Mouse (Mus musculus) testis, adult 2 months (tissue): ENCODE results near the gene Naa60. TPM values are rescaled to one million over a fixed set of nuclear protein-coding genes. Genes with fewer than 3 reads are reported as not detected.

Source experiments
- H3K27ac ChIP-seq: fragments of 200-500 bp; 2 replicates; pipeline ENCODE4 v1.5.1; 2012; ENCODE audit warnings: low read depth, low read length; ENCODE audit not compliant: control insufficient read depth, insufficient read depth
- H3K27me3 ChIP-seq: fragments of 200-500 bp; 2 replicates; pipeline ENCODE4 v1.6.1; 2012; ENCODE audit warnings: mild to moderate bottlenecking, low read length, moderate library complexity; ENCODE audit not compliant: control insufficient read depth, insufficient read depth
- H3K36me3 ChIP-seq: fragments of 200-500 bp; 2 replicates; pipeline ENCODE4 v1.6.1; 2012; ENCODE audit warnings: mild to moderate bottlenecking, low read length; ENCODE audit not compliant: control insufficient read depth, insufficient read depth
- H3K4me1 ChIP-seq: fragments of 200-500 bp; 2 replicates; pipeline ENCODE4 v1.6.1; 2012; ENCODE audit warnings: low read length; ENCODE audit not compliant: control insufficient read depth, insufficient read depth
- H3K4me3 ChIP-seq: fragments of 200-500 bp; 2 replicates; pipeline ENCODE4 v1.5.1; 2012; ENCODE audit warnings: low read depth, mild to moderate bottlenecking, low read length, moderate library complexity, mixed read lengths; ENCODE audit not compliant: control insufficient read depth
- CTCF ChIP-seq: fragments of 200-500 bp; IDR thresholded peaks from 2 replicates; pipeline ENCODE4 v1.5.1; 2012; ENCODE audit warnings: low read depth, mild to moderate bottlenecking, inconsistent platforms, low read length, moderate library complexity; ENCODE audit not compliant: control insufficient read depth, insufficient read depth, insufficient replicate concordance
- POLR2A ChIP-seq: fragments of 200-500 bp; IDR thresholded peaks from 2 replicates; pipeline ENCODE4 v1.6.1; 2012; ENCODE audit warnings: low read depth, mild to moderate bottlenecking, inconsistent platforms, low read length, moderate library complexity; ENCODE audit not compliant: control insufficient read depth
- polyA plus RNA-seq: library from polyadenylated mRNA; depleted of rRNA; stranded (reverse); fragments of >200 nt; gene quantifications from 2 replicates; pipeline ENCODE4 v1.2.3, GENCODE M21; 2012

Naa60 gene
- polyA plus RNA-seq, 1 experiment = 130 TPM

DNA sequence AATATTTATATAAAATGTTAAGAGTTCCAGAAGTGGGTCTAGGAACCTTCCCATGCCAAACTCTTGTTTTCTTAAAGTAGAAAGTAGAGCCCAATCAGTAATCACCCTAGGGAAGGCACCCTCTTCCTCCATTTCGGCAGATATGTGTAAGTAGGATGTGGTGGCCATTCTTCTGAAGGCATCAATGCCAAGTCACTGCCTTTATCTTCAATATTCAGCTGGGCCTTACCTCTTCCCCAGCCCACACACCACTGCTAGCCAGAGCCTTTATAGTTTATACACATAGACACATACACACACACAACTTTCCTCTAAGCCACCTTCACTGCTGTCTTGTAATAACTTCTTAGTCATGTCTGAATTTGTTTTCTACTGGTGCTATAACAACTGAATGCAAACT is 16.4 kb upstream of the Naa60 start:
- H3K27ac ChIP-seq = no peak overlapping the region
- H3K4me3 ChIP-seq = no peak overlapping the region
- TF ChIP-seq POLR2A = no peak
- TF ChIP-seq CTCF = no peak
- no peaks in the 10 kb centered on the region for H3K36me3 ChIP-seq
- no peaks in the 10 kb centered on the region for H3K4me1 ChIP-seq
- H3K27me3 ChIP-seq = no peaks in the 10 kb centered on the region

DNA sequence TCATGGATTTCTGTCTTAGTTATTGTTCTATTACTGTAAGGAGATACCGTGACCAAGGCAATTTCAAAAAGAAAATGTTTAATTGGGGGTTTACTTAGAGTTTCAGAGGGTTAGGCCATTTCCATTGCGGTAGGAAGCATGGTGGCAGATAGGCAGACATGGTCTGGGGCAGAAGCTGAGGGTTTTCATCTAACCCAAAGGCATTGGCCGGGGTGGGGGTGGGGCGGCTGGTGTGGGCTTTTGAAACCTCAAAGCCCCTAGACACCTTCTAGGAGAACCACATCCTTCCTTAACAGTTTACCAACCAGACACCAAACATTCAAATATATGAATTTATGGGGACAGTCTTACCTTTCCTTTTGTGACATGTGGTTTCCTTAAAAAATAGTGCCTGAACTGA is 12.9 kb upstream of the Naa60 start:
- Histone ChIP-seq H3K4me3 (no peak overlapping the region), H3K36me3 (no peaks in the 10 kb centered on the region), H3K27ac (no peak overlapping the region), H3K27me3 (no peaks in the 10 kb centered on the region), H3K4me1 (no peaks in the 10 kb centered on the region)
- TF ChIP-seq POLR2A = no peak
- no peak for TF ChIP-seq CTCF

DNA sequence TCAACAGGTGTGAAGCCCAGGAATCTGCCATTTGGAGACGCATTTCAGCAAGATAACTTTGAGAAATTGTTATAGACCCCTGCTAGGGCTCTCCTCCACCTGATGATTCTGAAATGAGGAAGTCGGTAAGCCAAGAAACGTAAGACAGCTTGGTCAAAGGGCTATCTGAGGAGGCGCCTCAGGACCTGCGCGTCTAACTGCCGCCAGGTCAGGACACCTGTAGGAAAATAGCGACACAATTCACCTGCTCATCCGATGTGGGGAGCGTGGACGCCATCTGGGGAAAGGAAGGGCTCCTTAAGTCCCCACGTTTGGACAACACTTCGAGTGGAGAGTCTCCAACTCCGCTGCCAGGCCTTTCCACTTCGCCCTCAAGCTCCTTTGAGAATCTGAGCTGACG is 360 bp upstream of the Naa60 start:
- Histone ChIP-seq H3K27me3 (no peaks in the 10 kb centered on the region), H3K36me3 (peaks cover 7% of the 10 kb centered on the region), H3K27ac (peak overlapping the region; percentile 90), H3K4me1 (no peaks in the 10 kb centered on the region; the same call in none of the 2 replicates), H3K4me3 (peak overlapping the region; percentile 94)
- TF ChIP-seq POLR2A (no peak), CTCF (no peak)

DNA sequence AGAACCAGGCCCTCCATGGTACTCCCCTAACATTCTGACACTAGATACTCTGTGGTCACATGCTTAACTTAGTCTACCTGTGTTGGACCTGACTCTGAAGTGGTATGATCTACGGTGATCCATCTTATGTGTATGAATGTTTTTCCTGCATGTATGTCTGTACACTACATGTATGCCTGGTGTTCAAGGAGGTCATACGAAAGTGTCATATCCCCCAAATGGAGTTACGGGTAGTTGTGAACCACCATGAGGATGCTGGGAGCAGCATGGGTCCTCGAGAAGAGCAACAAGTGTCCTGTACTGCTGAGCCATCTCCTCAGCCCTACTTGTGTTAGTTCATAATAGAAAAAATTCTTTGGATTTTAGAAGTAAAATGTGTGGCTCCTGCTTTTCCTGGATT is 4.2 kb downstream of the Naa60 start:
- TF ChIP-seq CTCF = no peak
- TF ChIP-seq POLR2A = no peak
- H3K27ac ChIP-seq = no peak overlapping the region
- no peaks in the 10 kb centered on the region for H3K36me3 ChIP-seq
- no peaks in the 10 kb centered on the region; the same call in 1 of the 2 replicates for H3K4me1 ChIP-seq
- H3K27me3 ChIP-seq = no peaks in the 10 kb centered on the region
- H3K4me3 ChIP-seq = no peak overlapping the region

DNA sequence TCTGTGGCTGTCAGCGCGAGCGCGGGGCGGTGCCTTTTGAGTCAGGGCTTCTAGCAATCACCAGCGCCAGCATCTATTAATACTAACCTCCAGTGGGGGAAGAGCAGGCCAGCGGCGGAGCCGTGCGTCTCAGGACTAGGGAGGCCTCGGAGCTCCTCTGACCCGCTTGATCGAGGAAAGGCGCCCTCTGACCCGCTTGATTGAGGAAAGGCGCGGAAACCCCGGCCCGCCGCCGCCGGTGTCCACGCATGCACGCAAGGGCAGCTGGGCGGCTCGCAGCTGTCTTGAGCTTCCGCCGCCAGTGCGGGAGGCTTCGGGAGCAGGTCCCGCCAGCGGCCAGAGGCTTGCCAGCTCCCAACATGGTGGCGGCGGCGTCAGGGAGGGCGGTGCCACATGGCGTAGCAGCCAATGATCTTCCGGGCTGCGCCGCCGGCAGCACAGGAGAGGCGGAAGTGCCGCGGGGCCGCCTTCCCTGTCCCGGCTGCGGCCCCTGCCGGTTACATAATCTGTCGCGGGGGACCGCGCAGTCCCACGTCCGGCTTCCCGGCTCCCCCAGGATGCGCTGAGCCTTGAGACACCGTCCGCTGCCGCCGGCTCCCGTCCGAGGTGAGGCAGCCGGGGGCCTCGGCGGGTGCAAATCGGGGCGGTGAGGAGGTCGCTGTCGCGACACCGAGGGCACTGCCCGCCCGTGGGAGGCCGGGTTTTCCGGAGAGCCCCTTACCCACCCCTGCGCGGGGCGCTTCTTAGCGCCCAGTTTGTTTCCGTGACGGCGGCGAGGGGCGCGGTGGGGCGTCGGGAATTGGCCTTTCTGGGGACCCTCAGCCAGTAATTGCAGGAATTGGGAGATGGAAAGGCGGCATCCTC is 12.3 kb downstream of the Naa60 start, which contains the start of the genes Zfp597 and Gm20695:
Gene Zfp597 (minus strand): TSS at position 361 of the 864 bp plus-strand sequence.
Gene Gm20695 (plus strand): TSS at position 448 of the 864 bp plus-strand sequence.
- peak within 1 kb of the TSS; percentile 99 for H3K4me3 ChIP-seq
- no peaks in the 10 kb centered on the region for H3K36me3 ChIP-seq
- TF ChIP-seq CTCF (no peak), POLR2A (peak; percentile 75)
- H3K27ac ChIP-seq = peak within 1 kb of the TSS; percentile 95
- no peaks in the 10 kb centered on the region for H3K27me3 ChIP-seq
- peaks cover 8% of the 10 kb centered on the region for H3K4me1 ChIP-seq

DNA sequence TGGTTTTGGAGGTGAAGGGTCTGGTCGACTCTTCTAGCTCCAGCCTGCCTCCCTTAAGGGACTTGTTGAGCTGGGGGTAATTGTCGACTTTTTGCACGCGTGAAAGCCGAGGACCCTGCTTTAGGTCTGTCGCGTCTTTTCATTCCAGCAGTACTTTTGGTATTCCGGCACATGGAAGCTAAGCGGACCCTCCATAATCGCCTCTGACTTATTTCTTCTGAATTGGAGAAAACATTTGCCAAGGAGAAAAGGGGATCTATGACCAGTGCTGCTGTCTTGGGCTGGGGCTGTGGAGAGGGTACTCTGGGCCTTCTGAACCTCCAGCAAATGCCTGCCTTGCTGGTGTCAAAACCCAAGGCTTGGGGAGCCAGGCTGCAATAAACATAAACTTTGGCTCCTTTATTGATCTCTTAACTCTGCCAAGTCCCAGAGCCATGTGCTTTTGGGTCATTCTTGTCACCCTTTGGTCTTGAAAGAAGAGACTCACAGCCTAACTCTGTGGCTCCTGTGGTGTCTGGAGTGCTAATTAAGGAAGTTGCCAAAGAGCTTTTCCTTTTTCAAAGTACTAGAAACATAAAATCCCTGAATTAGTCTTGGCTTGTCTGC is 13.0 kb downstream of the Naa60 start:
- no peaks in the 10 kb centered on the region for H3K36me3 ChIP-seq
- H3K4me3 ChIP-seq = peak overlapping the region; percentile 99
- peaks cover 8% of the 10 kb centered on the region for H3K4me1 ChIP-seq
- no peaks in the 10 kb centered on the region for H3K27me3 ChIP-seq
- TF ChIP-seq POLR2A = no peak
- peak overlapping the region; percentile 95 for H3K27ac ChIP-seq

DNA sequence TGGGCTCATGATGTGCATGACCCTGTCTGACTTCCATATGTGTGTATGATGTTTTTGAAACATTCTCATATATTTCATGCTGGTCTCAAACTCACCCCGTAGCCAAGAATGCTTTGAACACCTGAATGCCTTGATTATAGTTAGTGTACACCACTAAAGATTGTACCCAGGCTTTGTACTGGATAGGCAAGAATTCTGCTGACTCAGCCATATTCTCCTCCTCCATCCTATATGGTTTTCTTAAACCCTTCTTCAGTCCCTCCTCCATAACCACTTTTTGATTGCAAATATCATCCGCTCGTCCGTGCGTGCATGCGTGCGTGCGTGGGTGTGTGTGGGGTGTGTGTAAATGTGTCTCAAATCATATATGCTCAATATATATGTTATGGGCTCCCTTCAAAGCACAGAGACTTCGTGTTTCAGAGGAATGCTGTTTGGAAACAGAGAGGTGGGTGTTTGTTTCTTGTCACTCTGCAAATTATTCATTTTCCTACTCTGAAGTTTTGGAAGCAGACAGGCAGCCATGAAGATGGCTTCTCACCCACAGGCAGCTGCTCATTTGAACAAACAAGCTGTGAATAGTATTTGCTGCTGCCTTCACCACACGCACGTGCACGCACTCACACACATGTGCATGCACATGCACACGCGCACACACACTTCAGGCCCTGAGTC is 19.6 kb downstream of the Naa60 start:
- no peaks in the 10 kb centered on the region for H3K36me3 ChIP-seq
- H3K4me3 ChIP-seq = no peak overlapping the region
- no peak for TF ChIP-seq CTCF
- no peak for TF ChIP-seq POLR2A
- no peak overlapping the region for H3K27ac ChIP-seq
- no peaks in the 10 kb centered on the region for H3K27me3 ChIP-seq
- peaks cover 3% of the 10 kb centered on the region; the same call in 1 of the 2 replicates for H3K4me1 ChIP-seq
